21 mouse cellular contexts compared by ENCODE assay signal in the genomic region with DNA sequence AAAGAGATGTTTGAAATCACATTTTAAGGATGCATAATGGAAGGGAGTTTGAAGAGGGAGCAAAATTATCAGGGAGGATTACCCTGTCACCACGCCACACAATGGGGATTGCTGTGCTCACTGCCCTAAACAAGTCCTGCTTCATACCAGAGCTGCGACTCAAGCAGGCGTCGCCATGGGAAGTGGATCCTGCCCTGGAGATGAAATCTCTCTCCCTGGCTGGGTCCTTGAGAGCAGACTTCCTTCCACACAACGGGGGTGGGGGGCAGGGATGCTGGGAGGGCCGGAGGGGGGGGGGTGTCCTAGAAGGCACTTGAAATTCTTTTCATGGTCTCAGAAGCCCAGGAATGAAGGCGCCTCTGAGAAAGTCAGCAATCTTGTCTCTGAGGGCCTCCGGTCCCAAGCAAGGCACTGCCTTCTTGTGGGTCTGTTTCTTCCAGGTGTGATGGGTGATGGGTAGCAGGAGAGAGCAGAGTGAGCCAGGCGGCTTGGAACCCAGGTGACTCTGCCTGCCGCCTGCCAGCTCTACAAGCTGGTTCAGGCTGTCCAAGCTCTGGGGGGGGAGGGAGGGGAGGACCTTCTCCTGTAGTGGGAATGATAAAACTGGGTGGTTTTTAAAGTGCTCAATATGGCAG. TPM values are rescaled to one million over a fixed set of nuclear protein-coding genes. Genes with fewer than 3 reads are reported as not detected.
DNase-seq lines count a peak whose midpoint lies in the region; ATAC-seq and TF ChIP-seq lines count a peak whose summit lies in the region.
"Had no signal": no experiment of that assay in that cellular context is flagged by ENCODE, and none has a peak within 500 bp of the region (broad histone marks: within the 10 kb centered on the region; RNA-seq: fewer than 3 reads in every experiment).

No protein-coding gene starts in this region.

- ATAC-seq in forebrain, embryonic 12.5 days (ENCODE audit: low FRiP score), result no peak
- no peak for ATAC-seq in forebrain, embryonic 15.5 days (replicated peaks)
- ATAC-seq in lung, postnatal 0 days, result peak; percentile 89
- no peak for ATAC-seq in midbrain, embryonic 13.5 days
- no peak for ATAC-seq in hindbrain, embryonic 13.5 days (ENCODE audit: low FRiP score)
- ATAC-seq: forebrain, postnatal 0 days; intestine, embryonic 16.5 days; liver, postnatal 0 days had no signal

- peak; percentile 33 for DNase-seq in lung, postnatal 0 days (ENCODE audit: low spot score)
- DNase-seq in lung, adult 2 months, result no peak
- no peak for DNase-seq in frontal cortex, adult 2 months (ENCODE audit: extremely low spot score in 1 of 2, low spot score in 1 of 2)
- DNase-seq: adrenal gland, postnatal 10 days; cerebellum, adult 2 months; forebrain, postnatal 0 days; heart, adult 18-20 months; kidney, postnatal 10 days; liver; liver, postnatal 0 days; right cerebral cortex, adult 18-20 months; thymus, postnatal 14 days had no signal

- H3K36me3 ChIP-seq in forebrain, embryonic 12.5 days (replicated peaks), result no peaks in the 10 kb centered on the region
- H3K36me3 ChIP-seq in forebrain, embryonic 15.5 days, result no peaks in the 10 kb centered on the region
- H3K36me3 ChIP-seq in lung, postnatal 0 days (ENCODE audit: insufficient read depth, low read length), result no peaks in the 10 kb centered on the region
- no peaks in the 10 kb centered on the region for H3K36me3 ChIP-seq in midbrain, embryonic 13.5 days
- no peaks in the 10 kb centered on the region for H3K36me3 ChIP-seq in hindbrain, embryonic 13.5 days

- TF ChIP-seq EP300 in lung, postnatal 0 days (IDR thresholded peaks at IDR 0.05), result no peak

- H3K4me1 ChIP-seq in forebrain, embryonic 12.5 days, result peaks cover 8% of the 10 kb centered on the region; the same call in 1 of the 2 replicates
- H3K4me1 ChIP-seq in forebrain, embryonic 15.5 days, result no peaks in the 10 kb centered on the region
- H3K4me1 ChIP-seq in lung, postnatal 0 days (ENCODE audit: insufficient read depth, low read depth, low read length), result no peaks in the 10 kb centered on the region
- no peaks in the 10 kb centered on the region for H3K4me1 ChIP-seq in lung, adult 2 months (ENCODE audit: control insufficient read depth, insufficient read depth, low read length)
- H3K4me1 ChIP-seq in midbrain, embryonic 13.5 days (replicated peaks), result peaks cover 7% of the 10 kb centered on the region; the same call in 1 of the 2 replicates
- no peaks in the 10 kb centered on the region for H3K4me1 ChIP-seq in hindbrain, embryonic 13.5 days (replicated peaks)

- H3K9me3 ChIP-seq in forebrain, embryonic 12.5 days, result no peaks in the 10 kb centered on the region
- H3K9me3 ChIP-seq in forebrain, embryonic 15.5 days, result no peaks in the 10 kb centered on the region
- H3K9me3 ChIP-seq in lung, postnatal 0 days (ENCODE audit: low read length), result no peaks in the 10 kb centered on the region; the same call in 1 of the 2 replicates
- H3K9me3 ChIP-seq in midbrain, embryonic 13.5 days, result peaks cover 5% of the 10 kb centered on the region
- no peaks in the 10 kb centered on the region; the same call in 1 of the 2 replicates for H3K9me3 ChIP-seq in hindbrain, embryonic 13.5 days

- no peak for TF ChIP-seq POLR2A in lung, adult 2 months (IDR thresholded peaks at IDR 0.05; ENCODE audit: borderline replicate concordance, extremely low read depth, low read depth, low read length)

- H3K27ac ChIP-seq in forebrain, embryonic 12.5 days, result no peak overlapping the region
- no peak overlapping the region for H3K27ac ChIP-seq in forebrain, embryonic 15.5 days (replicated peaks)
- H3K27ac ChIP-seq in lung, postnatal 0 days (ENCODE audit: low read length), result no peak overlapping the region
- H3K27ac ChIP-seq in midbrain, embryonic 13.5 days, result no peak overlapping the region
- no peak overlapping the region for H3K27ac ChIP-seq in hindbrain, embryonic 13.5 days
- H3K27ac ChIP-seq: hindbrain, embryonic 14.5 days; layer of hippocampus, adult 2 months had no signal

- no peak for TF ChIP-seq CTCF in lung, postnatal 0 days (IDR thresholded peaks at IDR 0.05)
- no peak for TF ChIP-seq CTCF in lung, adult 2 months (IDR thresholded peaks at IDR 0.05; ENCODE audit: insufficient read depth, low read length)

- H3K27me3 ChIP-seq in forebrain, embryonic 12.5 days, result peaks cover 13% of the 10 kb centered on the region; the same call in 1 of the 2 replicates
- H3K27me3 ChIP-seq in forebrain, embryonic 15.5 days, result no peaks in the 10 kb centered on the region; the same call in 1 of the 2 replicates
- no peaks in the 10 kb centered on the region for H3K27me3 ChIP-seq in lung, postnatal 0 days (replicated peaks; ENCODE audit: insufficient read depth, low read length)
- H3K27me3 ChIP-seq in midbrain, embryonic 13.5 days, result no peaks in the 10 kb centered on the region
- H3K27me3 ChIP-seq in hindbrain, embryonic 13.5 days, result peaks cover 6% of the 10 kb centered on the region; the same call in 1 of the 2 replicates

- no peak overlapping the region for H3K4me3 ChIP-seq in forebrain, embryonic 12.5 days (replicated peaks)
- no peak overlapping the region for H3K4me3 ChIP-seq in forebrain, embryonic 15.5 days
- H3K4me3 ChIP-seq in lung, postnatal 0 days (ENCODE audit: low read depth, low read length), result no peak overlapping the region
- H3K4me3 ChIP-seq in lung, adult 2 months (replicated peaks; ENCODE audit: extremely low read depth, low read depth, low read length), result no peak overlapping the region
- H3K4me3 ChIP-seq in midbrain, embryonic 13.5 days (replicated peaks), result no peak overlapping the region
- H3K4me3 ChIP-seq in hindbrain, embryonic 13.5 days, result no peak overlapping the region
- H3K4me3 ChIP-seq: layer of hippocampus, adult 2 months; megakaryocyte, embryonic 14.5 days had no signal

- H3K4me2 ChIP-seq in forebrain, embryonic 12.5 days, result peak overlapping the region; percentile 11; the same call in 1 of the 2 replicates
- no peak overlapping the region for H3K4me2 ChIP-seq in forebrain, embryonic 15.5 days (replicated peaks)
- peak overlapping the region; percentile 22 for H3K4me2 ChIP-seq in lung, postnatal 0 days (replicated peaks; ENCODE audit: low read depth, low read length)
- peak overlapping the region; percentile 23 for H3K4me2 ChIP-seq in midbrain, embryonic 13.5 days (replicated peaks)
- H3K4me2 ChIP-seq in hindbrain, embryonic 13.5 days, result no peak overlapping the region
- H3K4me2 ChIP-seq: hindbrain, embryonic 14.5 days had no signal

- H3K9ac ChIP-seq in forebrain, embryonic 12.5 days, result no peak overlapping the region
- H3K9ac ChIP-seq in forebrain, embryonic 15.5 days (replicated peaks), result no peak overlapping the region
- H3K9ac ChIP-seq in lung, postnatal 0 days (replicated peaks; ENCODE audit: low read depth), result no peak overlapping the region
- H3K9ac ChIP-seq in midbrain, embryonic 13.5 days (replicated peaks), result no peak overlapping the region
- no peak overlapping the region for H3K9ac ChIP-seq in hindbrain, embryonic 13.5 days
- H3K9ac ChIP-seq: forebrain, postnatal 0 days; hindbrain, embryonic 14.5 days; liver, postnatal 0 days had no signal

- WGBS in forebrain, embryonic 12.5 days, result 31% methylated on average over 8 of the region's 10 CpGs
- 35% methylated on average over 10 of the region's 10 CpGs for WGBS in forebrain, embryonic 15.5 days
- 22% methylated on average over 10 of the region's 10 CpGs for WGBS in lung, postnatal 0 days
- 20% methylated on average over 10 of the region's 10 CpGs for WGBS in lung, adult 2 months
- WGBS in midbrain, embryonic 13.5 days, result 27% methylated on average over 10 of the region's 10 CpGs
- 38% methylated on average over 10 of the region's 10 CpGs for WGBS in hindbrain, embryonic 13.5 days

RNA-seq across cellular contexts. Expression of a gene that starts 51.7 kb away (rescaled TPM):
- polyA plus RNA-seq in forebrain, embryonic 12.5 days (2016; fragmentation: Nextera tagmentation; extraction: Ambion mirVana), result not detected in 2 replicates
- not detected in 2 replicates for polyA plus RNA-seq in forebrain, embryonic 15.5 days (2015; fragmentation: Nextera tagmentation; extraction: Ambion mirVana)
- polyA plus RNA-seq in lung, postnatal 0 days (2015; fragmentation: Nextera tagmentation; extraction: Ambion mirVana), result not detected in 2 replicates
- polyA plus RNA-seq in lung, adult 2 months (2012; rRNA removed), result 1.6 TPM in 1 of 2 replicates, not detected in the other
- not detected in 2 replicates for polyA plus RNA-seq in midbrain, embryonic 13.5 days (2015; fragmentation: Nextera tagmentation; extraction: Ambion mirVana)
- not detected in 2 replicates for polyA plus RNA-seq in frontal cortex, adult 2 months (2012; rRNA removed)
- not detected in 2 replicates for polyA plus RNA-seq in hindbrain, embryonic 13.5 days (2015; fragmentation: Nextera tagmentation; extraction: Ambion mirVana)
- polyA plus RNA-seq: cerebellum, adult 2 months; forebrain, postnatal 0 days; hindbrain, embryonic 14.5 days; intestine, embryonic 16.5 days; liver, postnatal 0 days; small intestine, adult 2 months had no signal

Comparison
In these comparisons a context has a peak if more than half of its experiments do, and no peak if none do; other contexts are left out.
1. H3K4me2 ChIP-seq: peak in forebrain, embryonic 12.5 days (single experiment), lung, postnatal 0 days (single experiment) and midbrain, embryonic 13.5 days (single experiment); none in forebrain, embryonic 15.5 days (single experiment) and hindbrain, embryonic 13.5 days (single experiment).